Mouse (Mus musculus) myocyte (in vitro differentiated cells): Measurements from ENCODE around the gene Vmn1r139.
"Not testable (repeated sequence)": the region's sequence is repeated elsewhere in the genome, so short reads cannot be mapped to it uniquely, and the experiment has no call there.

Experiments used
- POLR2A ChIP-seq: IDR thresholded peaks from one replicate; pipeline ENCODE4 v1.6.1; 2011; ENCODE audit warnings: low read depth, mild to moderate bottlenecking, control low read depth, moderate library complexity; ENCODE audit not compliant: insufficient read length
- TCF12 ChIP-seq: IDR thresholded peaks from one replicate; pipeline ENCODE4 v1.6.1; 2011; ENCODE audit warnings: mild to moderate bottlenecking, control low read depth; ENCODE audit not compliant: poor library complexity, insufficient read depth, severe bottlenecking
- USF1 ChIP-seq: IDR thresholded peaks from one replicate; pipeline ENCODE4 v1.6.1; 2011; ENCODE audit warnings: low read depth, mild to moderate bottlenecking, control low read depth, moderate library complexity

DNA sequence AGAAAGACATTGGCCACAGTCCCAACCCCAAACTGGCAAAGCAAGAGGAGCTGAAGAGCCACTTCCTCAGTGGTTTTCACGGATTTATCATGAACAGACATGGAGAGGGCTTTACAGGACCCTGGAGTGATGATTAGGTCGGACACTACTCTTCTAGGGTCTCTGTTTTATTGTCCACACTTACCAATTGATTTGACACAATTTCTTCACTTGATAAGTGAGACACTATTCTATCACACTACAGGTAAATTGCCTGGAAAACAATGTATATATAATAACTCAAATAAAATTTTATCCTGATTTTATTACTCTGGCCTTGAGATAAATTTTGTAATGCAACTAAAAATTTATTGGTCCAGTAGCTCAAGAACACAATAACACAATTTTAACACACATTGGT is 40.1 kb upstream of the Vmn1r139 start, which contains the start of gene Vmn1r138:
- TF ChIP-seq POLR2A, TCF12, USF1: not testable (repeated sequence)
